Mouse (Mus musculus) neural tube, embryonic 15.5 days (tissue): ENCODE data around the gene Dram1. TPM values are rescaled to one million over a fixed set of nuclear protein-coding genes. Genes with fewer than 3 reads are reported as not detected.
A peak's percentile ranks its signal among the peaks of the same experiment; 100 is the strongest.

Experiments
- ATAC-seq: fragments of 200-750 bp; cut with Nextera tagmentation; 2 replicates; pipeline ENCODE4 v1.8.0; 2017; ENCODE audit warnings: mild to moderate bottlenecking, moderate TSS enrichment, moderate library complexity; ENCODE audit not compliant: low FRiP score
- H3K27ac ChIP-seq: fragments of 300-500 bp; sonication (generic); replicated peaks from 2 replicates; pipeline ENCODE4 v1.5.1; 2015; ENCODE audit warnings: mild to moderate bottlenecking, inconsistent platforms
- H3K27me3 ChIP-seq: fragments of 300-500 bp; sonication (generic); replicated peaks from 2 replicates; pipeline ENCODE4 v1.6.1; 2015; ENCODE audit warnings: inconsistent platforms
- H3K36me3 ChIP-seq: fragments of 300-500 bp; sonication (generic); 2 replicates; pipeline ENCODE4 v1.6.1; 2015; ENCODE audit warnings: inconsistent platforms
- H3K4me1 ChIP-seq: fragments of 300-500 bp; sonication (generic); 2 replicates; pipeline ENCODE4 v1.6.1; 2015; ENCODE audit warnings: inconsistent platforms
- H3K4me2 ChIP-seq: fragments of 300-500 bp; sonication (generic); 2 replicates; pipeline ENCODE4 v1.6.1; 2015; ENCODE audit warnings: inconsistent platforms, mild to moderate bottlenecking, moderate library complexity
- H3K4me3 ChIP-seq: fragments of 300-500 bp; sonication (generic); replicated peaks from 2 replicates; pipeline ENCODE4 v1.5.1; 2015; ENCODE audit warnings: mild to moderate bottlenecking, inconsistent platforms
- H3K9ac ChIP-seq: fragments of 300-500 bp; sonication (generic); replicated peaks from 2 replicates; pipeline ENCODE4 v1.6.1; 2015; ENCODE audit warnings: mild to moderate bottlenecking, inconsistent platforms
- H3K9me3 ChIP-seq: fragments of 300-500 bp; sonication (generic); replicated peaks from 2 replicates; pipeline ENCODE4 v1.6.1; 2016; ENCODE audit warnings: inconsistent platforms
- WGBS: fragments of 180-500 bp; shearing (Covaris S2); methylation state at CpG from one replicate; pipeline ENCODE4 v1.1.7; 2015; ENCODE audit warnings: mixed read lengths; 5-methylcytosine and 5-hydroxymethylcytosine counted together
- polyA plus RNA-seq: library from polyadenylated mRNA; unstranded; fragments of >200 nt; fragmentation: Nextera tagmentation; extraction: Ambion mirVana; gene quantifications from 2 replicates; pipeline ENCODE4 v1.2.1, GENCODE M21; 2015

Gene Dram1
- polyA plus RNA-seq, 1 experiment from 2014 or later: 0.87 TPM

DNA sequence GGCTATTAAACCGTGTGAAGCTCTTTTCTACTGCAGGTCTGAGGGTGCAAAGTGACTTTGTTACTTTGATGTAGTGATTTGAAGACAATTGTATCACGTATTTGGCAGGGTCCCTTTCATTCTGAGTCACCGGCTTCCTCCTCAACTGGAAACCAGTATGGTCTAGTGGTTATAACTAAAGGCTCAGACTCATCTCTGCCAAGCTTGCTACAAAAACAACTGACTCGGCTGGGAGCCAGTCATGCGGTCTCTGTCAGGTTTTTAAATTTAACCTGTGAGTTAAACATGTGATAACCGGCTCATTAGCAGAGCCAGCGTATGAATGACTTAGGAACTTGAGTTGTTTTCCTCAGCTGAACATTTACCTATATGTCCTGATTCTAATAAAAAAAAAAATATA is 26.9 kb upstream of the Dram1 start:
- peaks cover 3% of the 10 kb centered on the region; the same call in 1 of the 2 replicates for H3K36me3 ChIP-seq
- H3K4me1 ChIP-seq: no peaks in the 10 kb centered on the region
- no peaks in the 10 kb centered on the region for H3K27me3 ChIP-seq
- no peak overlapping the region for H3K4me3 ChIP-seq
- no peak overlapping the region for H3K27ac ChIP-seq
- H3K9ac ChIP-seq: no peak overlapping the region
- no peak for ATAC-seq
- H3K4me2 ChIP-seq: no peak overlapping the region
- H3K9me3 ChIP-seq: no peaks in the 10 kb centered on the region
- WGBS: 56% methylated on average over 7 of the region's 7 CpGs

DNA sequence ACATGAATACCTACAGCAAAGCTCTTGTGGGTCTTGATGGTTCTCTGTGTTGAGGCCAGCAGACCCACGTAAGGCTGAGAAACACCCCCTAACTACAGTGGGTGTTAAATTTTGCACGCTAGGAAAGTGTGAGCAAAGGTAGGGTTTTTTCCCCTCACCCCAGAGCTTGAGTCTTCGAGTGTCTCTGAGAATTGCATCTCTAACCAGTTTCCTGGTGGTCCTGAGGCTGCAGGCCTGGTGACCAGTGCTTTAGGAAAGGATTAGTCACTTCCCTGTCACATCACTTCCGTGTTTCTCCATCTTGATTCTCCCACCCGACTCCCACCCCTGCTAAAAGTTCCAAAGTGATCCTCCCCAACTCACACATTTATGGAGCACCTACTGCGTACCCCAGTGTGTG is 25.3 kb upstream of the Dram1 start:
- 87% methylated on average over 6 of the region's 6 CpGs for WGBS
- Histone ChIP-seq H3K36me3 (peaks cover 3% of the 10 kb centered on the region; the same call in 1 of the 2 replicates), H3K27ac (no peak overlapping the region), H3K9me3 (no peaks in the 10 kb centered on the region), H3K4me2 (no peak overlapping the region), H3K9ac (no peak overlapping the region), H3K27me3 (no peaks in the 10 kb centered on the region), H3K4me1 (no peaks in the 10 kb centered on the region), H3K4me3 (no peak overlapping the region)
- ATAC-seq: no peak

DNA sequence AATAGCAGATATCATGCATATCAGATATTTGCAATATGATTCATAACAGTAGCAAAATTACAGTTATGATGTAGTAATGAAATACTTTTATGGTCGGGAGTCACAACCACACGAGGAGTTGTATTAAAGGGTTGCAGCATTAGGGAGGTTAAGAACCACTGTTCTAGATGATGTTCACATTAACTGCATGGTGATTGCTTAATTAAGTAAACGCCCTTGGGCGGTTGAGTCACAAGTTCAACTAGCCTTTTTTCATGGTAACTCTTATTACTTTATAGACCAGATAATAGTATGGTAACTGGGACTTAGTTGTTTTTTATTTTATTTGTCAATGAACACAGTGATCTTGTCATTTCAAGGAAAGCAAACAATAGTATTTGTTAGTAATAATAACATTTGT is 24.1 kb upstream of the Dram1 start:
- no peak for ATAC-seq

DNA sequence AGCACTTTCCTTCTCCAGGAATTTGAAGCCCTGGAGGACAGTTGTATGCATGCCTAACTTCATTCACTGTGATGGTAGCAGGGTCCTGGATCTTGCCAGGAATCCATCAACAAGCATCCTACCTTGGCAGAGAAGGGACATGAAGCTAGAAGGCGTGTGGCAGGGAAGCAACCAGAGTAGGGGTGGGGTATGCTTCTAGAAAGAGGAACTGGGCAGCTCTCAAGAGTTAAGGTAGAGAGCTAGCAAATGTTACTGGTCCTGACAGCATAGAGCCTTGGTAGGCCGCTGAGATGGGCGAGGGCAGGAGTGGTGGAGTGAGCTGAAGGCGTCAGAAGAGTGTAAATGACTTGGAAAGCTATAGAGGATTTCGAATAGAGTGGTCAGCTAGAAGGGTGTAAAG is 20.4 kb upstream of the Dram1 start:
- Histone ChIP-seq H3K9me3 (no peaks in the 10 kb centered on the region), H3K27ac (no peak overlapping the region), H3K36me3 (peaks cover 3% of the 10 kb centered on the region; the same call in 1 of the 2 replicates), H3K4me1 (no peaks in the 10 kb centered on the region), H3K4me3 (no peak overlapping the region), H3K9ac (no peak overlapping the region), H3K4me2 (no peak overlapping the region), H3K27me3 (no peaks in the 10 kb centered on the region)
- no peak for ATAC-seq
- WGBS: 96% methylated on average over 5 of the region's 5 CpGs

More for the DNA sequence above, 24.1 kb upstream of the Dram1 start:
- Histone ChIP-seq H3K4me3 (no peak overlapping the region), H3K4me2 (no peak overlapping the region), H3K9ac (no peak overlapping the region), H3K27me3 (no peaks in the 10 kb centered on the region), H3K36me3 (peaks cover 3% of the 10 kb centered on the region; the same call in 1 of the 2 replicates), H3K4me1 (no peaks in the 10 kb centered on the region), H3K27ac (no peak overlapping the region), H3K9me3 (no peaks in the 10 kb centered on the region)
- 92% methylated on average over 4 of the region's 4 CpGs for WGBS

DNA sequence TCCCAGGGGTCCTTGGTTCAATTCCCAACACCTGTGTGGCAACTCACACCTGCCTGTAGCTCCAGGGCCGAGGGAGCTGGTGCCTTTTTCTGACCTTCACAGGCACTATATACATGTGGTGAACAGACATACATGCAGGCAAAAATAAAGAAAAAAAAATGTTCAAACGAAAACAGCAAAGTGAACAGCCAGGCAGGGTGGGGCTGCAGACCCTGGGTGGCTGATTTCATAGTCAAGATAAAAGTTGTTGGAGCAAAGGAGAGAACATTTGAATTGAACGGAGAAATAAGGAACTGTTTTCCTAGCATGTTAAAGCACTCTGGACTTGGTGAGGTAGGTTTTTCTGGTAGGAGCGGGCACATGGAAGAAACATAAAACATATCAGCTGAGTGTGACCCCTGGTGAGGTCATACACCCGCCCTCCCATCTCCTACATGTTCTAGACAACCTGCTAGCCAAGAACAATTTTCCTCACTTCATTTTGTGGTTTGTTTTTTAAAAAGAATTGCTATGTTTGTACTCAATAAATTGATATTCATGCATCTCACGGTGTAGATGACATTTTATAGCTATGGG is 19.9 kb upstream of the Dram1 start:
- Histone ChIP-seq H3K9me3 (no peaks in the 10 kb centered on the region), H3K4me1 (no peaks in the 10 kb centered on the region), H3K9ac (no peak overlapping the region), H3K4me3 (no peak overlapping the region), H3K4me2 (no peak overlapping the region), H3K27me3 (no peaks in the 10 kb centered on the region), H3K36me3 (peaks cover 3% of the 10 kb centered on the region; the same call in 1 of the 2 replicates), H3K27ac (no peak overlapping the region)
- no peak for ATAC-seq
- 88% methylated on average over 6 of the region's 6 CpGs for WGBS

DNA sequence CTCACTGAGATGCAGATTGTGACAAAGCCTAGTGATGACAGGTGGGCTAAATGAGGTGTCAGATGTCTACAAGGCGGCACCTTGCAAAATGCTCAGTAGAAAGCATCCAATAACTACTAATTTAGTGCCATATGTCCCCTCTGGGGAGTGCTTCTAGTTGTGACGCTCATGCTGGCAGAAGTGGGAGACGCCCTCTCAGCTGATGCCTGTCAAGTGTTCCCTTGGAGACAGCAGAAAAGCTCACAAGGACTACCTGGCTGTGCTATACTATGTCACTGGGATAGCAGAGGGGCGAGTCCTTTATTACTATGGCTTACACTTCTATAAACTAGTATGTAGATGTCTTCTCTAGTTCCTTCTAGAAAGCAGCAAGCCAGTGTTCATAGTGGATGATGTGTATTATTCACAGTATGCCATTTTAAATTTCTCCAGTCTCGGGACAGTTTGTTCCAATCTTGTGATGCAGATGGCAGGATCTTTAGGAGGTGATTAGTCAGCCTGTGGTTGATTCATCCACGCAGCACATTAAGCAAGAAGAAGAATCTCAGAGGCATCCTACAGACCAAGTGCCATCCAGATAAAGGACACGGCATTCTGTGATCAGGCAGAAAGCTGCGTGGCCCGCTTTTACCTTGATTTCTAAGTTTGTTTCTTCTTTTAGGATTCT is 13.4 kb upstream of the Dram1 start:
- no peak for ATAC-seq
- H3K4me1 ChIP-seq: peaks cover 13% of the 10 kb centered on the region
- no peak overlapping the region for H3K27ac ChIP-seq
- H3K4me3 ChIP-seq: no peak overlapping the region
- no peaks in the 10 kb centered on the region for H3K9me3 ChIP-seq
- no peaks in the 10 kb centered on the region for H3K27me3 ChIP-seq
- H3K4me2 ChIP-seq: no peak overlapping the region
- H3K9ac ChIP-seq: no peak overlapping the region
- H3K36me3 ChIP-seq: no peaks in the 10 kb centered on the region
- WGBS: 81% methylated on average over 9 of the region's 9 CpGs

DNA sequence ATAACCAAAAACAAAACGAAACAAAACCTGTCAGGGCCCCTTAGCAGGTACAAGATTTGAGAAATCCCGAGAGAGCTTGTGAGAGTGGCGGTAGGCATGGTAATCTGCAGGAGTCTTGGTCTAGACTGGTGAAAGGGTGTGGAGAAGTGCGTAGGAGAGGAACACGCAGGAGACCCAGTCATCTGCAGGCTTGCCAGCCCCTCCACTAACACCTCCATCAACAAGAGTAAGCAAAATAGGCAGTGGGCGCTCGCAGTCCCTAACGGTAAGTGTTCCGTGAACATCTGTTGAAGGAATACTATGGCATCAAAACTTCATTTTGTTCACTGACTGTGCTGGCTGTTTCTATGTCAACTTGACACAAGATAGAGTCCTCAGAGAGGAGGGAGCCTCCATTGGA is 12.6 kb upstream of the Dram1 start:
- no peak for ATAC-seq
- H3K4me2 ChIP-seq: no peak overlapping the region
- 93% methylated on average over 9 of the region's 9 CpGs for WGBS
- no peaks in the 10 kb centered on the region for H3K27me3 ChIP-seq
- no peak overlapping the region for H3K9ac ChIP-seq
- peaks cover 13% of the 10 kb centered on the region for H3K4me1 ChIP-seq
- H3K27ac ChIP-seq: no peak overlapping the region
- H3K9me3 ChIP-seq: no peaks in the 10 kb centered on the region
- no peak overlapping the region for H3K4me3 ChIP-seq
- H3K36me3 ChIP-seq: no peaks in the 10 kb centered on the region

DNA sequence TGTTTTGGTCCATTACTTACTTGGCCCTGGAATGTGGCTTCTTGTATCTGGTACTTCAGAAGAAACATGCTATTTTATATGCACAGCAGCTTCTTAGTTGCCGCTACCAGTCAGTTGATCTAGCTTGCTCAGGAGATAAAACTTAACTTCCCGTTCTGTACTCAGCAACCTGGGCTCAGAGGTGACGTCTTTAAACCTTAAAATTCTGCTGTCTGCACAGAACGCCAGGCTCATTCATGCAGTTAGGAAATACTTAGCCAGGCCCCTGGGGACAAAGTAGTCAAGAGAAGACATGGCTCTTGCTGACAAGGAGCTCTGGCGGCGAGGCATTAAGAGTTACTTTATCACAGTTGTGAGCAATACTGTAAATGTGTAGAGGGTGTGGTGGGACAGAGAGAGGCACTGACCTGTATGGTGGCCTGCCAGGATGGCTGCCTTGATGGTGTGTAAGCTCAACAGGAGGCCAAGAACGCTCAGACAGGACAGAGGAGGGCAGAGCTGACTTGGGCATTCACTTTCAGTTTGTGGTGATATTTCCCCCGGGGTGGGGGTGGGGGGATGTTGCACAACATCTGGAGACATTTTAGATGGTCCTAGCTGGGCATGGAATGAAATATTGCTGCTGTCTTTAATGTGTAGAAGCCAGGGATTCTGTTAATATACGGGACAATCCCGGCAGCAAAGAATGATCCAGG is 11.4 kb upstream of the Dram1 start:
- H3K27me3 ChIP-seq: no peaks in the 10 kb centered on the region
- H3K9me3 ChIP-seq: no peaks in the 10 kb centered on the region
- no peak overlapping the region for H3K9ac ChIP-seq
- H3K4me2 ChIP-seq: no peak overlapping the region
- H3K36me3 ChIP-seq: no peaks in the 10 kb centered on the region
- WGBS: 58% methylated on average over 10 of the region's 10 CpGs
- H3K4me3 ChIP-seq: no peak overlapping the region
- H3K27ac ChIP-seq: no peak overlapping the region
- peaks cover 13% of the 10 kb centered on the region for H3K4me1 ChIP-seq
- 0 out of 2 replicates have a peak, but pooled peaks have one; percentile 31 for ATAC-seq

DNA sequence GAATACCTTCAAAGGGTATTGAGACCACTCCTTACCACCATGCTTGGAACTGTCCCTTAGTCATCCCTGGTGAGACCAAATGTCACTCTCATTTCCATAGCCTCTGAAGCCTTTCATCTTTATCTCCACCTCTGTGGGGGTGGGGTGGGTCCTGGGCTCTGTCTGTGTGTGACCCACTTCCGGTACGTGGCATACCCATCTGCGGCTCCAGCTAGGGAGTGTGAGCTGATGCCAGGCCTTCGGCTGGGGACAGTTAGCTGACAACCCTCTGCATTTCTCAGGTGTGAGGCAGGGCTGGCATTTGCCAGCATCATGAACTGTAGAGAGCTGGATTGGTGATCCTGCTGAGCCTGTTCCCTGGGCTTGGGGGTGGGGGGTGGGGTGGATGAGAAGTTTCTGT is 10.7 kb upstream of the Dram1 start:
- WGBS: 70% methylated on average over 4 of the region's 4 CpGs
- H3K27ac ChIP-seq: no peak overlapping the region
- no peaks in the 10 kb centered on the region for H3K27me3 ChIP-seq
- no peak overlapping the region for H3K9ac ChIP-seq
- peaks cover 13% of the 10 kb centered on the region for H3K4me1 ChIP-seq
- H3K9me3 ChIP-seq: no peaks in the 10 kb centered on the region
- no peak for ATAC-seq
- no peak overlapping the region for H3K4me3 ChIP-seq
- H3K36me3 ChIP-seq: no peaks in the 10 kb centered on the region
- no peak overlapping the region for H3K4me2 ChIP-seq

DNA sequence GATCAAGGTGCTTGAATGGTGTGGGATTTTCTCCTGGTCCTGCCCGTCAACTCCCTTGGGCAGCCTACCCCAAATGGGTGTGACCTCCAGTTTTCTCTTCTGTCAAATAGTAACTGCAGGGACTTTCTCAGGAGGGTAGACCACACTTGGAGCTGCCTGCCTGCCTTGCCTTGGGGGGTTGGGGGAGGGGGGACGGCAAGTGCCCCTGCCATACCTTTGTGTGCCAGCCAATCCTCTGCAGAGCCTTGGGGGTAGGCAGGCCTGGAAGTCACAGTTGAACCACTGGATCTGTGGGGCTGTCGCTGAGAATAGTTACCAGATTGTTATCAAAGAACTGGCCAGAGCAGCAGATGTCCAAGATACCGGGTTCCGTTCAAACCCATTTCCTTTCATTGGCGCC is 7.4 kb upstream of the Dram1 start:
- no peak overlapping the region for H3K9ac ChIP-seq
- no peaks in the 10 kb centered on the region for H3K27me3 ChIP-seq
- WGBS: 89% methylated on average over 6 of the region's 6 CpGs
- H3K4me2 ChIP-seq: no peak overlapping the region
- peaks cover 22% of the 10 kb centered on the region for H3K4me1 ChIP-seq
- ATAC-seq: no peak
- H3K9me3 ChIP-seq: no peaks in the 10 kb centered on the region
- no peaks in the 10 kb centered on the region for H3K36me3 ChIP-seq
- H3K27ac ChIP-seq: no peak overlapping the region
- no peak overlapping the region for H3K4me3 ChIP-seq

DNA sequence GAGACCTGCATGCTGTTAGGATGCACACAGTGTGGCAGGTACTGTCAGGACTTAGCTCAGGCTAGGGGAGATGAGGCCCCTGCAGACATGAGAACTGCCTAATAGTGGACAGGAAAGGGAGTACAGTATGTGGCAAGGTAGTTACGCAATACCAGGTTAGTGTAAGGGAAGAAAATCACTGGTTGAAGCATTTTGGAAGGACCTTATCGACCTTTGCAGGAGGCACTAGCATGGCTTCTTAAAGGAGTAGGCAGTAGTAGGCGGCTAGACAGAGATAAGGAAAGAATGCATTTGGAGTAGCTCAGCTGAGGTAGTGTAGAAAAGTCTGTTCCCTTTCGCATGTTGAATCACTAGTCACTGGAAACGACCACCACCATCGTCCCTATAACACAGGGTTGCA is 6.9 kb upstream of the Dram1 start:
- Histone ChIP-seq H3K9ac (no peak overlapping the region), H3K4me1 (peaks cover 27% of the 10 kb centered on the region), H3K9me3 (no peaks in the 10 kb centered on the region), H3K27me3 (no peaks in the 10 kb centered on the region), H3K4me2 (no peak overlapping the region), H3K27ac (no peak overlapping the region), H3K4me3 (no peak overlapping the region), H3K36me3 (no peaks in the 10 kb centered on the region)
- ATAC-seq: no peak
- WGBS: 86% methylated on average over 6 of the region's 6 CpGs

DNA sequence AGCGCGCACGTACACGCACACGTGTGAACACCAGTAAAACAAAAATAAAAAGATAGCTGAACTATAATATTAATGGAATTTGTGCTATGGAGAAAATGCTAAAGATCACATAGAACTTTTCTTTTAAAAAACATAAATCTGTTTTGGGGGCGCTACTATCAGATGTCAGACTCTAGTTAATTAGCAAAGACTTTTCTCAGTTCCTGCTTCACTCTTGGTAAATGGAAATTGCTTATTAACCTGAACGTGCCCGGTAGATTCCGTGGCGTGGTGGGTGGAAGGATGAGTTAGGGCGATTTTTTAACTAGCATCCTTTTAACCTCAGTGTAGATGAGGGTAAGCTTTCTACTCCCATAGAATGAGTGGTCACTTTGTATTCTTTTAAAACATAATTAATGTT is 6.4 kb upstream of the Dram1 start:
- H3K27ac ChIP-seq: no peak overlapping the region
- no peak overlapping the region for H3K9ac ChIP-seq
- ATAC-seq: no peak
- no peaks in the 10 kb centered on the region for H3K27me3 ChIP-seq
- H3K36me3 ChIP-seq: no peaks in the 10 kb centered on the region
- H3K9me3 ChIP-seq: no peaks in the 10 kb centered on the region
- WGBS: 95% methylated on average over 11 of the region's 11 CpGs
- H3K4me2 ChIP-seq: no peak overlapping the region
- H3K4me3 ChIP-seq: no peak overlapping the region
- peaks cover 27% of the 10 kb centered on the region for H3K4me1 ChIP-seq
